Mouse (Mus musculus) cortical plate, adult 2 months (tissue): ENCODE measurements around the gene Gm45140.

Experiments used
- CTCF ChIP-seq: fragments of 200-500 bp; IDR thresholded peaks from 2 replicates; pipeline ENCODE4 v1.5.1; 2011; ENCODE audit warnings: mild to moderate bottlenecking, control low read depth, low read length; ENCODE audit not compliant: insufficient read depth; ENCODE audit errors: extremely low read depth
- POLR2A ChIP-seq: fragments of 200-500 bp; IDR thresholded peaks from 2 replicates; pipeline ENCODE4 v1.6.1; 2011; ENCODE audit warnings: mild to moderate bottlenecking, low read length, control low read depth; ENCODE audit not compliant: insufficient read depth; ENCODE audit errors: extremely low read depth

- TF ChIP-seq CTCF (no peak), POLR2A (no peak)
Observed at GRCm38 (mm10) chr6:87805448-87805847, 30.1 kb downstream of the Gm45140 start.
